Comparison of ENCODE assay signal across 16 mouse cellular contexts in the genomic region with DNA sequence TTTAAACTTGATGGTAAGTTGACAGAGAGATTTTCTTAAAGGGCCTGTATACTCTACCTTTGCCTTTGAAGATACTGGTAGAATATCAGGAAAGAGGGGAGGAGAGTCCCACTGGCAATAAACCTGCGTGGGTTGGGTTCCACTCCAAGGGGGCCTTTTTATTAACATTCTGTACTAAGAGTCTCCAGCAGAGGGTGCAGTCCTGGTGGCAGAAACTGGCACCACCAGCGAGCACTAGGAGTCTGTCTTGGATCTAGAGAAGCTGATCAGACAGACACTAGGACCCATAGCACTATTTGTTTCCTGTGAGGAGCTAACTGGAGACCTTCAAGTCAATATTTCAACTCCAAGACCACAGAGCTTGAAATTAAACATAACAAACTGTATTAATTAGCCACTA. TPM values are rescaled to one million over a fixed set of nuclear protein-coding genes. Genes with fewer than 3 reads are reported as not detected.
DNase-seq lines count a peak whose midpoint lies in the region; ATAC-seq and TF ChIP-seq lines count a peak whose summit lies in the region.
"Had no signal": no experiment of that assay in that cellular context is flagged by ENCODE, and none has a peak within 500 bp of the region (broad histone marks: within the 10 kb centered on the region; RNA-seq: fewer than 3 reads in every experiment).

No protein-coding gene starts in this region.

- H3K4me2 ChIP-seq in liver, embryonic 14.5 days (ENCODE audit: low read depth) = no peak overlapping the region
- no peak overlapping the region for H3K4me2 ChIP-seq in liver, embryonic 12.5 days
- H3K4me2 ChIP-seq: embryonic facial prominence, embryonic 13.5 days; hindbrain, embryonic 15.5 days had no signal

- no peak for TF ChIP-seq EP300 in liver, embryonic 14.5 days (IDR thresholded peaks at IDR 0.05; ENCODE audit: low read depth)
- no peak for TF ChIP-seq EP300 in ES-Bruce4 (IDR thresholded peaks at IDR 0.05; ENCODE audit: insufficient read depth, low read depth, low read length)

- H3K4me1 ChIP-seq in liver, embryonic 14.5 days (replicated peaks; ENCODE audit: control insufficient read depth in 2 of 2, insufficient read depth in 2 of 2, low read length in 1 of 2) = no peaks in the 10 kb centered on the region
- no peaks in the 10 kb centered on the region for H3K4me1 ChIP-seq in liver, embryonic 12.5 days
- H3K4me1 ChIP-seq in ES-Bruce4 (ENCODE audit: control insufficient read depth, insufficient read depth, low read length) = no peaks in the 10 kb centered on the region
- H3K4me1 ChIP-seq in small intestine, adult 2 months (ENCODE audit: control insufficient read depth, insufficient read depth, insufficient read length, low read length) = no peaks in the 10 kb centered on the region
- H3K4me1 ChIP-seq: embryonic facial prominence, embryonic 13.5 days; hindbrain, embryonic 15.5 days had no signal

- no peak for ATAC-seq in liver, embryonic 14.5 days (ENCODE audit: insufficient read depth)
- ATAC-seq in liver, embryonic 12.5 days = no peak
- ATAC-seq in CD4-positive, CD25-positive, alpha-beta regulatory T cell, adult 4 months = no peak
- ATAC-seq: midbrain, embryonic 16.5 days had no signal

- no peak for DNase-seq in gastrocnemius, adult 2 months
- DNase-seq in gastrocnemius, postnatal 4 days (ENCODE audit: low spot score in 2 of 2) = no peak
- no peak for DNase-seq in liver, embryonic 14.5 days (ENCODE audit: low read depth in 3 of 3, low spot score in 3 of 3)
- DNase-seq: gastrocnemius, postnatal 36 days; heart, postnatal 10 days; kidney, adult 2 months; lung, adult 18-20 months; right cerebral cortex, postnatal 14 days had no signal

- H3K4me3 ChIP-seq in gastrocnemius, adult 2 months = no peak overlapping the region
- H3K4me3 ChIP-seq in liver, embryonic 14.5 days (ENCODE audit: insufficient read depth in 1 of 2, low read depth in 2 of 2, low read length in 2 of 2) = no peak overlapping the region
- H3K4me3 ChIP-seq in liver, embryonic 12.5 days = no peak overlapping the region
- no peak overlapping the region for H3K4me3 ChIP-seq in ES-Bruce4 (ENCODE audit: low read depth, low read length)
- H3K4me3 ChIP-seq in small intestine, adult 2 months (ENCODE audit: low read depth, low read length) = no peak overlapping the region
- H3K4me3 ChIP-seq: embryonic facial prominence, embryonic 13.5 days; hindbrain, embryonic 15.5 days had no signal

- H3K27ac ChIP-seq in gastrocnemius, adult 2 months = no peak overlapping the region
- H3K27ac ChIP-seq in liver, embryonic 14.5 days = no peak overlapping the region
- no peak overlapping the region for H3K27ac ChIP-seq in liver, embryonic 12.5 days
- no peak overlapping the region for H3K27ac ChIP-seq in ES-Bruce4 (ENCODE audit: insufficient read depth, low read length)
- no peak overlapping the region for H3K27ac ChIP-seq in small intestine, adult 2 months (ENCODE audit: insufficient read depth, low read depth, low read length)
- H3K27ac ChIP-seq: embryonic facial prominence, embryonic 13.5 days; hindbrain, embryonic 15.5 days had no signal

- intact Hi-C loops in gastrocnemius, adult 2 months (cut with DNase I) = no loop called here

- no peaks in the 10 kb centered on the region for H3K36me3 ChIP-seq in liver, embryonic 14.5 days (replicated peaks; ENCODE audit: control insufficient read depth, insufficient read depth, low read depth)
- H3K36me3 ChIP-seq in liver, embryonic 12.5 days = no peaks in the 10 kb centered on the region
- no peaks in the 10 kb centered on the region for H3K36me3 ChIP-seq in ES-Bruce4 (ENCODE audit: control insufficient read depth, insufficient read depth, low read length, poor library complexity, severe bottlenecking)
- H3K36me3 ChIP-seq in small intestine, adult 2 months (ENCODE audit: control insufficient read depth, insufficient read depth, low read length) = no peaks in the 10 kb centered on the region
- H3K36me3 ChIP-seq: embryonic facial prominence, embryonic 13.5 days; hindbrain, embryonic 15.5 days had no signal

- no peaks in the 10 kb centered on the region for H3K9me3 ChIP-seq in liver, embryonic 14.5 days (ENCODE audit: control insufficient read depth, low read length)
- no peaks in the 10 kb centered on the region for H3K9me3 ChIP-seq in liver, embryonic 12.5 days (replicated peaks)
- H3K9me3 ChIP-seq in ES-Bruce4 (replicated peaks; ENCODE audit: control insufficient read depth, insufficient read depth, low read length, poor library complexity, severe bottlenecking) = no peaks in the 10 kb centered on the region
- H3K9me3 ChIP-seq: embryonic facial prominence, embryonic 13.5 days; hindbrain, embryonic 15.5 days had no signal

- H3K9ac ChIP-seq in liver, embryonic 14.5 days (replicated peaks) = no peak overlapping the region
- no peak overlapping the region for H3K9ac ChIP-seq in liver, embryonic 12.5 days
- no peak overlapping the region for H3K9ac ChIP-seq in ES-Bruce4 (ENCODE audit: low read depth, poor library complexity, severe bottlenecking)
- H3K9ac ChIP-seq: embryonic facial prominence, embryonic 13.5 days; hindbrain, embryonic 15.5 days had no signal

- TF ChIP-seq POLR2A in ES-Bruce4 (IDR thresholded peaks at IDR 0.05; ENCODE audit: insufficient read depth, low read length) = no peak
- no peak for TF ChIP-seq POLR2A in small intestine, adult 2 months (IDR thresholded peaks at IDR 0.05; ENCODE audit: low read depth, low read length)

- peak; percentile 19; the same call in 1 of the 2 replicates for TF ChIP-seq CTCF in gastrocnemius, adult 2 months (IDR thresholded peaks at IDR 0.05)
- TF ChIP-seq CTCF in liver, embryonic 14.5 days (IDR thresholded peaks at IDR 0.05; ENCODE audit: low read depth) = 0 out of 2 replicates have a peak, but pooled peaks have one; percentile 14
- TF ChIP-seq CTCF in ES-Bruce4 (IDR thresholded peaks at IDR 0.05; ENCODE audit: low read depth, low read length) = peak; percentile 18
- TF ChIP-seq CTCF in small intestine, adult 2 months (IDR thresholded peaks at IDR 0.05; ENCODE audit: extremely low read depth, insufficient read length, insufficient replicate concordance, low read depth, low read length) = peak; percentile 4; the same call in 1 of the 2 replicates

- 26% methylated on average over 2 of the region's 2 CpGs for WGBS in liver, embryonic 14.5 days (ENCODE audit: insufficient replicate concordance)
- WGBS in liver, embryonic 12.5 days (ENCODE audit: insufficient replicate concordance) = 25% methylated on average over 2 of the region's 2 CpGs
- 20% methylated on average over 2 of the region's 2 CpGs for WGBS in small intestine, adult 2 months

- H3K27me3 ChIP-seq in liver, embryonic 14.5 days (ENCODE audit: control insufficient read depth, insufficient read depth, low read length) = no peaks in the 10 kb centered on the region
- H3K27me3 ChIP-seq in liver, embryonic 12.5 days (replicated peaks) = no peaks in the 10 kb centered on the region
- H3K27me3 ChIP-seq in ES-Bruce4 (ENCODE audit: control insufficient read depth, insufficient read depth, low read length, poor library complexity, severe bottlenecking) = no peaks in the 10 kb centered on the region
- no peaks in the 10 kb centered on the region for H3K27me3 ChIP-seq in small intestine, adult 2 months (ENCODE audit: control insufficient read depth, insufficient read depth, low read length)
- H3K27me3 ChIP-seq: embryonic facial prominence, embryonic 13.5 days; hindbrain, embryonic 15.5 days had no signal

RNA-seq across cellular contexts. Expression of a gene that starts 11.3 kb away (rescaled TPM):
- total RNA-seq in gastrocnemius, adult 2 months (2021) = under 1 TPM; 0.08 to 0.22 TPM
- under 1 TPM; 0.61 to 0.70 TPM for total RNA-seq in gastrocnemius, postnatal 4 days (2021)
- polyA plus RNA-seq in liver, embryonic 14.5 days (2012; rRNA removed) = under 0.01 TPM in 1 of 2 replicates, not detected in the other
- polyA plus RNA-seq in liver, embryonic 14.5 days (2014; fragmentation: Nextera tagmentation; extraction: Ambion mirVana) = not detected in 2 replicates
- 0.01 TPM in 2 replicates for polyA plus RNA-seq in liver, embryonic 12.5 days (2016; fragmentation: Nextera tagmentation; extraction: Ambion mirVana)
- 0.09 TPM in 1 of 2 replicates, not detected in the other for polyA plus RNA-seq in ES-Bruce4 (2011; ENCODE audit: insufficient read depth, insufficient read length, low read depth, missing spikeins)
- polyA plus RNA-seq in small intestine, adult 2 months (2012; rRNA removed) = 0.04 TPM in 1 of 2 replicates, not detected in the other
- polyA plus RNA-seq in CD4-positive, CD25-positive, alpha-beta regulatory T cell, adult 4 months (2017; shearing (Covaris generic)) = under 1 TPM; 0.28 to 0.63 TPM
- total RNA-seq: megakaryocyte, adult 5-6 weeks had no signal
